Mouse (Mus musculus) monocyte, adult 2 months (primary cell): ENCODE measurements around the gene Rab11fip3.
"Not testable (repeated sequence)": the region's sequence is repeated elsewhere in the genome, so short reads cannot be mapped to it uniquely, and the experiment has no call there.

Experiments used
- DNase-seq, 2 experiments: peaks; one replicate each; pipeline ENCODE4 v3.0.0; 2022; ENCODE audit warnings: low spot score in 2 of 2, low read depth in 1 of 2

Rab11fip3 gene

GRCm38 (mm10) chr17:26068831-26069739 is at the start of gene Rab11fip3:
Gene Rab11fip3, minus strand, starts transcription at chr17:26069555.
- DNase-seq: peak in 1 of 2 experiments; percentile 21

- DNase-seq: no peak
Observed at GRCm38 (mm10) chr17:26116503-26117258, 47.3 kb upstream of the Rab11fip3 start.

GRCm38 (mm10) chr17:26115956-26116487 is 46.7 kb upstream of the Rab11fip3 start:
- DNase-seq: no peak

GRCm38 (mm10) chr17:26115205-26115898 is 46.0 kb upstream of the Rab11fip3 start:
- no peak for DNase-seq

GRCm38 (mm10) chr17:26114461-26114860 is 45.1 kb upstream of the Rab11fip3 start:
- not testable (repeated sequence) for DNase-seq

GRCm38 (mm10) chr17:26114061-26114460 is 44.7 kb upstream of the Rab11fip3 start:
- DNase-seq: no peak

GRCm38 (mm10) chr17:26113181-26113948 is 44.0 kb upstream of the Rab11fip3 start, which contains the start of gene Tmem8:
Gene Tmem8, plus strand, starts transcription at chr17:26113299.
- peak in 1 of 2 experiments; percentile 59 for DNase-seq

- no peak for DNase-seq
Observed at GRCm38 (mm10) chr17:26112751-26113150, 43.4 kb upstream of the Rab11fip3 start.

GRCm38 (mm10) chr17:26111722-26112121 is 42.4 kb upstream of the Rab11fip3 start:
- DNase-seq: no peak

- DNase-seq: no peak
Observed at GRCm38 (mm10) chr17:26111024-26111423, 41.7 kb upstream of the Rab11fip3 start.

- no peak for DNase-seq
Observed at GRCm38 (mm10) chr17:26110156-26110555, 40.8 kb upstream of the Rab11fip3 start.

- DNase-seq: no peak
Observed at GRCm38 (mm10) chr17:26105619-26106018, 36.3 kb upstream of the Rab11fip3 start.

GRCm38 (mm10) chr17:26101478-26101877 is 32.1 kb upstream of the Rab11fip3 start:
- DNase-seq: no peak

- DNase-seq: no peak
Observed at GRCm38 (mm10) chr17:26100166-26100565, 30.8 kb upstream of the Rab11fip3 start.

- DNase-seq: not testable (repeated sequence)
Observed at GRCm38 (mm10) chr17:26099316-26099715, 30.0 kb upstream of the Rab11fip3 start.

GRCm38 (mm10) chr17:26098461-26098860 is 29.1 kb upstream of the Rab11fip3 start:
- DNase-seq: no peak

GRCm38 (mm10) chr17:26095121-26095740 is 25.9 kb upstream of the Rab11fip3 start, which contains the start of gene Nme4:
Gene Nme4, minus strand, starts transcription at chr17:26095602.
- DNase-seq: no peak

GRCm38 (mm10) chr17:26094531-26095110 is 25.3 kb upstream of the Rab11fip3 start:
- DNase-seq: no peak

GRCm38 (mm10) chr17:26089905-26090632 is 20.7 kb upstream of the Rab11fip3 start, which contains the start of gene Decr2:
Gene Decr2, minus strand, starts transcription at chr17:26090337.
- peak; percentile 48 to 63 for DNase-seq
